Mouse (Mus musculus) intestine, embryonic 14.5 days (tissue): Measurements from ENCODE around the gene Cited2. TPM values are rescaled to one million over a fixed set of nuclear protein-coding genes. Genes with fewer than 3 reads are reported as not detected.

ENCODE experiments used
- polyA plus RNA-seq: library from polyadenylated mRNA; unstranded; fragments of >200 nt; fragmentation: Nextera tagmentation; extraction: Ambion mirVana; gene quantifications from 2 replicates; pipeline ENCODE4 v1.2.1, GENCODE M21; 2014

Cited2 gene
- polyA plus RNA-seq, 1 experiment from 2014 or later, result 48.7 TPM

Other genes with a start within 250 kb of the Cited2 start
- 0.38 and 0.66 TPM in 2 replicates for gene Txlnb, start 73.0 kb downstream of the Cited2 start, polyA plus RNA-seq
- gene Heca, start 224.8 kb downstream of the Cited2 start, polyA plus RNA-seq, result 4.2 and 5.2 TPM in 2 replicates